Mouse (Mus musculus): ENCODE results near the gene Unc93b1.
A peak's percentile ranks its signal among the peaks of the same experiment; 100 is the strongest.

Unc93b1 gene

GRCm38 (mm10) chr19:3935032-3935895, at the start of gene Unc93b1:
TSS of gene Unc93b1 (plus strand) at chr19:3935186.
- peak; percentile 65 to 68 for DNase-seq

DNA sequence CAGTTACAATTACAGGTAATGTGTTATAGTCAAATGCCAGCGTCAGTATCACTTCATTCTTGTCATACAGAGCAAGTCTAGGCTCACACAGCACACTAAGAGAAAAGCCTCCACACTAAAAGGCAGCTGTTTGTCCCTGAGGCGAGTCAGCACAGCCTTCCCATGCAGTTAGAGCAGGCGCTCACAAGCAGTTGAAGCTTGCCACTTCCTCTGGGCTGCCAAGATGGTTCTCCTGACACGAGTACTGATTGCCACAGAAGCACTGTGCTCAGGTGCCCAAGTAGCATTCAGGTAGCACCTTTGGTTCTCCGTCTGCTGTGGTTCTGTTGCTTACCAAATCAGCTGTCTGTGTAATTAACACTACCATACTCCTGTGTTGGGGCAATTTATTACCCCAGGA, 45.9 kb upstream of the Unc93b1 start:
- DNase-seq = no peak

DNA sequence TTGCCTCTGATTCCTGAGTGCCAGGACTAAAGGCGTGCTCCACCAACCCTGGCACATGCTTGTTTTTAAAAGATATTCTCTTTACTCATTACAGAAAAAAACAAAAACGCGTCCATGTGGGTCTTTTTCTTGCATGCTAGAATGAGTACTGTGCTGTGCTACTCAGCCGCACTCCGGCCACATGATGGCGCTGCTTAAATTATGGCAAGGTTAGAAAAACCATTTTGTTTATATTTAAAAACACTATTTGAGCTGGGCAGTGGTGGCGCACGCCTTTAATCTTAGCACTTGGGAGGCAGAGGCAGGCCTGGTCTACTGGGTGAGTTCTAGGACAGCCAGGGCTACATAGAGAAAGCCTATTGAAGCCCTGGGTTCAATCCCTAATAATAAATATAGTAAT, 44.8 kb upstream of the Unc93b1 start:
- no peak for DNase-seq

DNA sequence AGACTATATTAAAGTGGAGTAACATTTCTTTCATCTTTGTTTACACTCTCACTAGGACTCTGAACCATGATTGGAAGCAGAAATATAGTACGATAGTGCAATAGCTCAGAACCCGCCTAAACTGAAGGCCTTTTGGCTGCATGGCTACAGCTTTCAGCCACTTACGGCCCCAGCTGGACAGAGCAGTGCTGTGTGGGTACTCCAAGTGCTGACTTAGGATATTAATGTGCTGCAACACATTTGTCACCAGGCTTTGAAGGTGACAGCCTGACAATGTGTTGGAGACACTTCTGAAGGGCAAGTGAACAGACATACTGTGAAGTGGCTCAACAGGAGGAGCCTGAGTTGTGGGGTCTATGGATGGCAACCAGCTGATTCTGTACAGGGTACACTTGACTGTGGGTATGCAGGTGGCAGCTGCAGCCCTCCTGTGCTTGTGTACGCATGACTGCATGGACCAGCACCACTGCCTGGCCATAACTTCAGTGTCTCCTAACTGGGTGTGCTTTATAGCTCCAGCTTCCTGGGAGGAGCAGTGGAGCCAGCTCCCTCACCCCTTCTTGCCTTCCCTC, 41.4 kb upstream of the Unc93b1 start:
- DNase-seq = no peak

DNA sequence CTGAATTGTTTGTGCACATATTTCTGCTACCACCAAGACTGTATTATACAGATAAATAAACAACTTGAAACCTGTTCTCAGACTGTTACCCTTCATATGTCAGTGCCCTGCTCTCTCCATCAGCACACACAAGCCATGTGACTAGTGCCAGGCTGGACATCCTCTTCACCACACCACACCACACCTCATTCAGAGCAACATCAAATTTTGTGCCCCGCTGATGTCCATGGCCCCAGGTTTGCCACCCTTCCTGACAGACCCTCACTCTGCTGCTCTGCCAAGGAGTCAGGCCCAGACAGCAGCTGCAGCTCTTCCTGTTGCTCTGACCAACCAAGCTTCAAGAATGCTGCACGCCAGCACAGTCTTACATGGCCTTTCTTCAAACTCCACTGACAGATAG, 40.7 kb upstream of the Unc93b1 start:
- DNase-seq = no peak

DNA sequence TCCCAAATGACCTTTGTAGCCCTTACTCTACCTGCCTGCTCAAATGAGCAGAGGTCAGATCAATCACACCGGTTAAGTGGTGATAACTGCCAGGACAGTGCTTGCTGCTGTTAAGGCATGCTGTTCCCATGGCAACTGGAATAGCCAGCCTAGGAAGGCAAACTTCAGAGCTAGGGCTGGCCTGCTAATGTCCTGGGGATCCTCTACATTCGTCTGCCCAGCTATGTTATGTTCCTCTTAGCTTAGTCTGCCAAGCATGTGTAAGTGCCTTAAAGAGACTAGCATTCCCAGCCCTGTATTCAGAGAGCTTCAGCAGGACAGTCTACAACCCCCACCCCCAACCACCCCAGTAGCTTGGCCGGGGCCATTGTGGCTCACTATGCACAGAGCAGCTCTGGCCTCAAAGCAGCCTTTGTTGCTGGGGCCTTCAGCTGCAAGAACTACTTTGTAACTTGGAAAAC, 39.8 kb upstream of the Unc93b1 start:
- DNase-seq = no peak

DNA sequence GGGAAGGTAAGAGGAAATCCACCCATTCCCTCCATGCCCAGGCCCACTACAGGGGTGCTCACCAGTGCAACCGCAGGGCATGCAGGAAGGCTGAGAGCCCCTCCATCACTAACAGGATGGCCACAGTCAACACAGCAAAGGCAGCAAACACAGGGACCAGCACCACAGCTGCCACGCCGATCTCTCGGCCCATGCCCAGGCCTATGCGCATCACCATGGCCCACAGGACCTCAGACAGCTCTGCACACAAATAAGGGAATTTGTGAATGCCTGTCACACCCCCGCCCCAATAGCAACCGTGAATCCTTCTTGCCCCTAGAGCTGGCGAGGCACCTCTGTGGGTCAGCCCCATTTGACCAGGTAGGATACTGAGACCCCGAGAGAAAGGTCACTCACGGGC, 38.8 kb upstream of the Unc93b1 start:
- no peak for DNase-seq

DNA sequence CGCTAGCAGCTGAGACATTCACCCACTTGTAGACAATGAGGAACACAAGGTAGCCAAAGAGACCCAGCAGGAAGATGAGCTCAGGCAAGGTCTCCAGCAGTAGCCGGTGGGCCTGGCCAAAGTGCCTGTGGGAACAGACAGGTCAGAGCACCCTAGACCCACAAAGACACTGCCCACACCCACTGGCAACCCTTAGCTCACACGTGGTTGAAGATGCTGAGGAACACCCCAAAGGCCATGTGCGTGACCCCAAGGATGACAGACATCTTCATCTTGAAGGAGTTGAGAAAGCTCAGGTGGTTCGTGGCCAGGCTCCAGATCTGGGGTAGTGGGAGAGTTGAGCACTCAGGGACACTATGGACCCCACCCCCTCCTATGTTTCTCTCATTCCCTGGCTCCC, 37.4 kb upstream of the Unc93b1 start:
- no peak for DNase-seq

GRCm38 (mm10) chr19:3898952-3899351, 36.0 kb upstream of the Unc93b1 start:
- no peak for DNase-seq

- no peak for DNase-seq
Measured at GRCm38 (mm10) chr19:3899618-3900017, 35.4 kb upstream of the Unc93b1 start.

DNA sequence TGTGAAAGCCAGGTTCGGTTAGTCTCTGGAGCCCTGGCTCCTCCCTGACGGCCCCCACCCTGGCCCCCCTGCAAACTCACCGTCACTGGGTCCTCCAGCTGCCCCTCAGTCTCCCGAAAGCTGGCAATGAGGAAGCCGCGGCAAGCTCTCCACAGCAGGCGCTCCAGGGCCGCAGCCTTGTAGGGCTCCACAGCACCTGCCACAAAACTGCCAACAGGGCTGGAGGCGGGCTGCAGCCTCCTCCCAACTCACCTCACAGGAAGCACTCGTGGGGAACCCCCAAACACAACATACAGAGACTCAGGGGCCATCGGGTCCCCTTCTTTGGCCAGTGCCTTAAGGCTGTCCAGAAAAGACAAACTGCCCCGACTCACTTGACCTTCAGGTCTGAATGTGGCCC, 32.0 kb upstream of the Unc93b1 start:
- DNase-seq = no peak

DNA sequence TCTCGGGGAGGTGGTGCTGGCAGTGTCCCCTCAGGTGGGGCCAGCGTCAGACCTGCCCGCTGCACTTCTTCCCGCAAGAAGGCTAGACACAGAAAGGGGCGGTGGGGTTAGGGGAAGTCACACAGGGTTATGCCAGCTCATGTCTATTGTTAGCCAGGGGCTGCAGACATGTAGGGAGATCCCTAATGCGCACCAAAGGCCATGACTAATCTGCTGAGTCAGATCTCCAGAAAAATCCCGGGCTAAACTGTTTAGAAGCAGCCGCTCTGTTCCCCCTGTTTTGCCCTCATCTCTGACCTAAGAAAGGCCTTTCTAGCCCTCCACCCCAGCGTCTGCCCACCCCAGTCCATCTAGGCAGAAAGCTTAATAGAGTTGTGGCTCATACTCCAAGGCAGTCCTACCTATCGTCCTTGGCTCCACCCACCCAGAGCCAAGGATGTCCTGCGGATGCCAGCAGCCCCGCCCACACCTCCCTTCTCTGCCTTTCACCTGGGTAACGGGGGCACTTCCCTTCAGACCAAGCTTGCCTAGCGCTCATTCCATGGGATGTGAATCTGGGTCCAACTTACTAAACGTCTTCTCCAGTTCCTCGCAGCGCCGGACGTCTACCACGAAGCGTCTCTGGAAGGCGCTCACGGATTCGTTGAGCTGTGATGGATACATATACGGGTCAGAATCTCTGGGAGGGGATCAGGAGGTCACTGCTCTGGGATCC, 31.2 kb upstream of the Unc93b1 start:
- DNase-seq = no peak

- DNase-seq = no peak
Measured at GRCm38 (mm10) chr19:3904363-3904675, 30.7 kb upstream of the Unc93b1 start.

DNA sequence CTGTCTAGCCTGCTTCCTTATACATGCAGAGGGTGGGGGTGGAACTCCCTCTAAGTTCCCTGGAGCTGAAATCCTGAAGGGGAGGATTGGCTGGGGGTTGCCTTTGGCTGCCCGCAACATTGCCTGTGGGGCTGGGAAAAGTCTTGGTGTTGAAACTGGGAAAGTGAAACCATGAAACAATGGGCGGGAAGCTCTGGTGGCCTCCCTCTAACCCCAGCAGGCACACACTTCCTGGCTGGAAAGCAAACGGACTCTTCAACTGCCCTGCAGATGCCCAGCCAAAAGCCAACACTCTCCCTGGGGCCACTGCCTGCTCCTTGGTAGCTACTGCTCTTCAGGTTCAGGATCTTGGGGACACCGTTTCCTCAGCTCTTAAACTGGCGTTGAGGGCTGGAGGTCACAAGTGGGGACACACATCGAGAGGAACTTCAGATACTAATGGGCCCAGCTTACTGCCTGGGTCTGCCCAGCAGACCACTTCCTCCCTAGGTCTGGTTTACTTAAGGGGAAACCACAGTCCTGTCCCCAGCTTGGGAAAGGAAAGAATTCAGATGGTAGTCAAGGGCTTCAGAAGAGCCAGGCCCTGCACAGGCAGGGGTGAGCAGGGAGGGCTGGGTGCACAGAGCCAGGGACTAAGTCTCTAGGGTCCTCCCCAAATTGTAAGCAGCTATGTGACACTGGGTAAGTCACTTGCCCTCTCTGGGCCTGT, 29.6 kb upstream of the Unc93b1 start:
- DNase-seq = peak in 1 of 2 experiments; percentile 31

- DNase-seq = no peak
Measured at GRCm38 (mm10) chr19:3906326-3906725, 28.7 kb upstream of the Unc93b1 start.

GRCm38 (mm10) chr19:3906795-3907786, 27.9 kb upstream of the Unc93b1 start, which contains the start of gene Tcirg1:
TSS of gene Tcirg1 (minus strand) at chr19:3907133.
- DNase-seq = peak; percentile 89

- DNase-seq = peak in 1 of 2 experiments; percentile 26
Measured at GRCm38 (mm10) chr19:3907876-3908660, 26.9 kb upstream of the Unc93b1 start.

DNA sequence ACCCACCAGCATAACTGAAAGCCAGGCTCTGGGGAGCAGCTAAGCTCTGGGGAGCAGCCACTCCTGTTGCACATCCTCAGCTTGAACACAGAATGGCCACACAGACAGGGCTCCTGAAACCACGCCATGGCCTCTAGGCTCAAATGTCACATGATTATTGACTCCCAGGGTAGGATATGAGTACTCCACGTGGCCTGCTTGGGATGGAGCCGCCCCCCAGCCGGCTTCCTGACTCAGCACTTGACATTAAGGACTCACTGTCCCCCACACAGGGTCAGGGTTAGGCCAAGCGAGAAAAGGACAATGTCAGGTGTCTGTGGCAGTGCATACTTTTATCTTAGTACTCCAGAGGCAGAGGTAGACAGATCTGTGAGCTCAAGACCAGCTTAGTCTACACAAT, 24.8 kb upstream of the Unc93b1 start:
- peak in 1 of 2 experiments; percentile 41 for DNase-seq

GRCm38 (mm10) chr19:3912337-3913204, 22.4 kb upstream of the Unc93b1 start, which contains the start of gene Ndufs8:
TSS of gene Ndufs8 (minus strand) at chr19:3912774.
- peak; percentile 95 to 99 for DNase-seq

DNA sequence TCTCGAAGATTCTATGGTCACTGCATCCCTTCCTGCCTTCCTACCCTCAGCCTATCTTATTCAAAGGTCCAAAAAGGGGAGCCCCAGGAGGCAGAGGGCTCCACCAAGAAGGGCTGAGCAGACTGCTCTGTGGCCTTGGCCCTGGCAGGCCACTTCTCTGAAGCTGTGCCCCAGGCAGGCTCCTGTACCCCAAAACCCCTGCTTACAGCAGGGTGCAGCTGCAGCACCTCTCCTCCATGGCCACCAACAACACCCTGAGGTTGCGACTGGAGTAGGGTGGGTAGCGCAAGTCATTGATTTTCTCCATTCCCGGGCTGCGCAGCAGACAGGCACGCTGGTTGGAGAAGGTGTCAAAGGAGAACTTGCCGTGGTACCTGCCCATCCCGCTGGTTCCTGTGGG, 21.3 kb upstream of the Unc93b1 start:
- no peak for DNase-seq

Data from kidney, adult 8-10 months (tissue).